Mouse (Mus musculus): ENCODE measurements around the gene Ubr2. TPM values are rescaled to one million over a fixed set of nuclear protein-coding genes. Genes with fewer than 3 reads are reported as not detected.

Ubr2 gene
- polyA plus RNA-seq, 1 experiment from 2014 or later = 21.2 TPM

- DNase-seq (ENCODE audit: low spot score) = no peak
- H3K27ac ChIP-seq (ENCODE audit: low read depth, low read length) = no peak overlapping the region
- H3K4me2 ChIP-seq (ENCODE audit: low read depth, low read length, severe bottlenecking) = no peak overlapping the region
- no peaks in the 10 kb centered on the region for H3K27me3 ChIP-seq (ENCODE audit: control insufficient read depth, insufficient read depth, low read length)
- H3K9ac ChIP-seq (ENCODE audit: low read length) = no peak overlapping the region
- H3K9me3 ChIP-seq (ENCODE audit: control insufficient read depth, low read length) = no peaks in the 10 kb centered on the region
- no peak for ATAC-seq (replicated peaks; ENCODE audit: low FRiP score)
- no peak overlapping the region for H3K4me3 ChIP-seq (ENCODE audit: low read depth, low read length)
- peaks cover 7% of the 10 kb centered on the region; the same call in 1 of the 2 replicates for H3K36me3 ChIP-seq (ENCODE audit: control insufficient read depth, insufficient read depth, low read length)
- H3K4me1 ChIP-seq (replicated peaks; ENCODE audit: control insufficient read depth, insufficient read depth, low read length) = no peaks in the 10 kb centered on the region
- 84% methylated on average over 3 of the region's 3 CpGs for WGBS
These were observed 14.7 kb downstream of the Ubr2 start for GRCm38 (mm10) chr17:46995621-46996020.

- DNase-seq (ENCODE audit: low spot score) (no peak), ATAC-seq (replicated peaks; ENCODE audit: low FRiP score) (no peak)
- H3K27ac ChIP-seq (ENCODE audit: low read depth, low read length) = no peak overlapping the region
- WGBS = 81% methylated on average over 10 of the region's 10 CpGs
- H3K4me2 ChIP-seq (ENCODE audit: low read depth, low read length, severe bottlenecking) = no peak overlapping the region
- no peaks in the 10 kb centered on the region for H3K4me1 ChIP-seq (replicated peaks; ENCODE audit: control insufficient read depth, insufficient read depth, low read length)
- H3K27me3 ChIP-seq (ENCODE audit: control insufficient read depth, insufficient read depth, low read length) = no peaks in the 10 kb centered on the region
- H3K9ac ChIP-seq (ENCODE audit: low read length) = no peak overlapping the region
- no peak overlapping the region for H3K4me3 ChIP-seq (ENCODE audit: low read depth, low read length)
- no peaks in the 10 kb centered on the region for H3K9me3 ChIP-seq (ENCODE audit: control insufficient read depth, low read length)
- H3K36me3 ChIP-seq (ENCODE audit: control insufficient read depth, insufficient read depth, low read length) = peaks cover 7% of the 10 kb centered on the region; the same call in 1 of the 2 replicates
These were observed 15.5 kb downstream of the Ubr2 start for GRCm38 (mm10) chr17:46994641-46995398.

- Histone ChIP-seq H3K4me2 (ENCODE audit: low read depth, low read length, severe bottlenecking) (no peak overlapping the region), H3K9me3 (ENCODE audit: control insufficient read depth, low read length) (no peaks in the 10 kb centered on the region), H3K4me1 (replicated peaks; ENCODE audit: control insufficient read depth, insufficient read depth, low read length) (no peaks in the 10 kb centered on the region), H3K36me3 (ENCODE audit: control insufficient read depth, insufficient read depth, low read length) (no peaks in the 10 kb centered on the region; the same call in 1 of the 2 replicates), H3K4me3 (ENCODE audit: low read depth, low read length) (no peak overlapping the region), H3K27me3 (ENCODE audit: control insufficient read depth, insufficient read depth, low read length) (no peaks in the 10 kb centered on the region), H3K27ac (ENCODE audit: low read depth, low read length) (no peak overlapping the region), H3K9ac (ENCODE audit: low read length) (no peak overlapping the region)
- no peak for DNase-seq (ENCODE audit: low spot score)
- ATAC-seq (replicated peaks; ENCODE audit: low FRiP score) = no peak
- WGBS = 96% methylated on average over 8 of the region's 8 CpGs
These were observed 16.7 kb downstream of the Ubr2 start for GRCm38 (mm10) chr17:46993625-46994024.

- no peaks in the 10 kb centered on the region for H3K27me3 ChIP-seq (ENCODE audit: control insufficient read depth, insufficient read depth, low read length)
- WGBS = 87% methylated on average over 3 of the region's 3 CpGs
- H3K9me3 ChIP-seq (ENCODE audit: control insufficient read depth, low read length) = no peaks in the 10 kb centered on the region
- DNase-seq (ENCODE audit: low spot score) = no peak
- no peaks in the 10 kb centered on the region for H3K4me1 ChIP-seq (replicated peaks; ENCODE audit: control insufficient read depth, insufficient read depth, low read length)
- H3K36me3 ChIP-seq (ENCODE audit: control insufficient read depth, insufficient read depth, low read length) = no peaks in the 10 kb centered on the region; the same call in 1 of the 2 replicates
- no peak for ATAC-seq (replicated peaks; ENCODE audit: low FRiP score)
- no peak overlapping the region for H3K27ac ChIP-seq (ENCODE audit: low read depth, low read length)
- H3K9ac ChIP-seq (ENCODE audit: low read length) = no peak overlapping the region
- no peak overlapping the region for H3K4me2 ChIP-seq (ENCODE audit: low read depth, low read length, severe bottlenecking)
- H3K4me3 ChIP-seq (ENCODE audit: low read depth, low read length) = no peak overlapping the region
These were observed 22.7 kb downstream of the Ubr2 start for GRCm38 (mm10) chr17:46987631-46988030.

GRCm38 (mm10) chr17:46980050-46980449 is 30.3 kb downstream of the Ubr2 start:
- H3K27ac ChIP-seq (ENCODE audit: low read depth, low read length) = no peak overlapping the region
- H3K9ac ChIP-seq (ENCODE audit: low read length) = no peak overlapping the region
- H3K4me2 ChIP-seq (ENCODE audit: low read depth, low read length, severe bottlenecking) = no peak overlapping the region
- H3K9me3 ChIP-seq (ENCODE audit: control insufficient read depth, low read length) = no peaks in the 10 kb centered on the region
- H3K4me1 ChIP-seq (replicated peaks; ENCODE audit: control insufficient read depth, insufficient read depth, low read length) = no peaks in the 10 kb centered on the region
- H3K4me3 ChIP-seq (ENCODE audit: low read depth, low read length) = no peak overlapping the region
- 96% methylated on average over 6 of the region's 6 CpGs for WGBS
- no peaks in the 10 kb centered on the region for H3K27me3 ChIP-seq (ENCODE audit: control insufficient read depth, insufficient read depth, low read length)
- H3K36me3 ChIP-seq (ENCODE audit: control insufficient read depth, insufficient read depth, low read length) = peaks cover 10% of the 10 kb centered on the region
- ATAC-seq (replicated peaks; ENCODE audit: low FRiP score) (no peak), DNase-seq (ENCODE audit: low spot score) (no peak)

- Histone ChIP-seq H3K4me1 (replicated peaks; ENCODE audit: control insufficient read depth, insufficient read depth, low read length) (no peaks in the 10 kb centered on the region), H3K9ac (ENCODE audit: low read length) (no peak overlapping the region), H3K4me2 (ENCODE audit: low read depth, low read length, severe bottlenecking) (no peak overlapping the region), H3K27me3 (ENCODE audit: control insufficient read depth, insufficient read depth, low read length) (no peaks in the 10 kb centered on the region), H3K36me3 (ENCODE audit: control insufficient read depth, insufficient read depth, low read length) (peaks cover 15% of the 10 kb centered on the region), H3K27ac (ENCODE audit: low read depth, low read length) (no peak overlapping the region), H3K9me3 (ENCODE audit: control insufficient read depth, low read length) (no peaks in the 10 kb centered on the region), H3K4me3 (ENCODE audit: low read depth, low read length) (no peak overlapping the region)
- peak; percentile 82 for DNase-seq (ENCODE audit: low spot score)
- no peak for ATAC-seq (replicated peaks; ENCODE audit: low FRiP score)
- WGBS = 54% methylated on average over 3 of the region's 3 CpGs
These were observed 35.2 kb downstream of the Ubr2 start for GRCm38 (mm10) chr17:46975183-46975582.

GRCm38 (mm10) chr17:46972603-46973002 is 37.8 kb downstream of the Ubr2 start:
- 94% methylated on average over 7 of the region's 7 CpGs for WGBS
- Histone ChIP-seq H3K27me3 (ENCODE audit: control insufficient read depth, insufficient read depth, low read length) (no peaks in the 10 kb centered on the region), H3K4me3 (ENCODE audit: low read depth, low read length) (no peak overlapping the region), H3K27ac (ENCODE audit: low read depth, low read length) (no peak overlapping the region), H3K4me2 (ENCODE audit: low read depth, low read length, severe bottlenecking) (no peak overlapping the region), H3K36me3 (ENCODE audit: control insufficient read depth, insufficient read depth, low read length) (peaks cover 15% of the 10 kb centered on the region), H3K4me1 (replicated peaks; ENCODE audit: control insufficient read depth, insufficient read depth, low read length) (no peaks in the 10 kb centered on the region), H3K9me3 (ENCODE audit: control insufficient read depth, low read length) (no peaks in the 10 kb centered on the region), H3K9ac (ENCODE audit: low read length) (no peak overlapping the region)
- no peak for ATAC-seq (replicated peaks; ENCODE audit: low FRiP score)
- no peak for DNase-seq (ENCODE audit: low spot score)

- DNase-seq (ENCODE audit: low spot score) = no peak
- Histone ChIP-seq H3K27ac (ENCODE audit: low read depth, low read length) (no peak overlapping the region), H3K27me3 (ENCODE audit: control insufficient read depth, insufficient read depth, low read length) (no peaks in the 10 kb centered on the region), H3K9ac (ENCODE audit: low read length) (no peak overlapping the region), H3K4me1 (replicated peaks; ENCODE audit: control insufficient read depth, insufficient read depth, low read length) (no peaks in the 10 kb centered on the region), H3K4me2 (ENCODE audit: low read depth, low read length, severe bottlenecking) (no peak overlapping the region), H3K4me3 (ENCODE audit: low read depth, low read length) (no peak overlapping the region), H3K9me3 (ENCODE audit: control insufficient read depth, low read length) (no peaks in the 10 kb centered on the region), H3K36me3 (ENCODE audit: control insufficient read depth, insufficient read depth, low read length) (peaks cover 10% of the 10 kb centered on the region; the same call in 1 of the 2 replicates)
- no peak for ATAC-seq (replicated peaks; ENCODE audit: low FRiP score)
- WGBS = 94% methylated on average over 14 of the region's 14 CpGs
These were observed 43.5 kb downstream of the Ubr2 start for GRCm38 (mm10) chr17:46966892-46967291.

GRCm38 (mm10) chr17:46963186-46963585 is 47.2 kb downstream of the Ubr2 start:
- Histone ChIP-seq H3K9me3 (ENCODE audit: control insufficient read depth, low read length) (no peaks in the 10 kb centered on the region), H3K27ac (ENCODE audit: low read depth, low read length) (no peak overlapping the region), H3K9ac (ENCODE audit: low read length) (no peak overlapping the region), H3K4me2 (ENCODE audit: low read depth, low read length, severe bottlenecking) (no peak overlapping the region), H3K4me3 (ENCODE audit: low read depth, low read length) (no peak overlapping the region), H3K36me3 (ENCODE audit: control insufficient read depth, insufficient read depth, low read length) (peaks cover 11% of the 10 kb centered on the region; the same call in 1 of the 2 replicates), H3K4me1 (replicated peaks; ENCODE audit: control insufficient read depth, insufficient read depth, low read length) (no peaks in the 10 kb centered on the region), H3K27me3 (ENCODE audit: control insufficient read depth, insufficient read depth, low read length) (no peaks in the 10 kb centered on the region)
- no peak for DNase-seq (ENCODE audit: low spot score)
- no peak for ATAC-seq (replicated peaks; ENCODE audit: low FRiP score)
- 95% methylated on average over 13 of the region's 13 CpGs for WGBS

Measured in forebrain, embryonic 11.5 days (tissue).